Mouse (Mus musculus): Measurements from ENCODE around the gene 4930522H14Rik. TPM values are rescaled to one million over a fixed set of nuclear protein-coding genes. Genes with fewer than 3 reads are reported as not detected.

Gene 4930522H14Rik
- not detected in 2 replicates for polyA plus RNA-seq (2016; fragmentation: Nextera tagmentation; extraction: Ambion mirVana)

DNA sequence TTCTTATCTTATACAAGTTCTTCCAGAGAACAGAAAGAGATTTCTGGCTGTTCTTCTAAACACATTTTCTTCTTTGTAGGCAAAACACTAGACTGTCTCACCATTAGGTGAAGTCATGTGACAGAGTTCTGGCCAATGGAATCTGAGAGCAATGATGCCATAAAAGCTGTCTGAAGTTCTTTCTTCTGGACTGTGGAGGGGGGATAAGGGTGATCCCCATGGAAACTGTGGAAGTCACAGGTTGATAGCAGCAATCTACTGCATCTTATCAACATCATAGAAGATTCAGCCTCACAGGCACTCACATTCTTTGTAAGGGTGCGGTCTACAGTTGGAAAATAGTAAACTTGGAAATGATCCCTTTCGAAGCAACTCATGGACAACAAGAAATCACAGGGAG is at the start of gene 4930522H14Rik:
Gene 4930522H14Rik (minus strand): TSS at position 187 of the 400 bp plus-strand sequence.
- Histone ChIP-seq H3K27me3 (no peaks in the 10 kb centered on the region), H3K4me1 (0 out of 2 replicates have a peak, but pooled peaks cover 4% of the 10 kb centered on the region), H3K36me3 (no peaks in the 10 kb centered on the region), H3K27ac (replicated peaks) (no peak within 1 kb of the TSS), H3K4me3 (no peak within 1 kb of the TSS), H3K9ac (replicated peaks) (no peak within 1 kb of the TSS), H3K9me3 (no peaks in the 10 kb centered on the region), H3K4me2 (replicated peaks) (peak within 1 kb of the TSS; percentile 17; the same call in 1 of the 2 replicates)
- no peak for ATAC-seq (ENCODE audit: low FRiP score, low read depth)
- WGBS: 93% methylated on average over 2 of the region's 2 CpGs

DNA sequence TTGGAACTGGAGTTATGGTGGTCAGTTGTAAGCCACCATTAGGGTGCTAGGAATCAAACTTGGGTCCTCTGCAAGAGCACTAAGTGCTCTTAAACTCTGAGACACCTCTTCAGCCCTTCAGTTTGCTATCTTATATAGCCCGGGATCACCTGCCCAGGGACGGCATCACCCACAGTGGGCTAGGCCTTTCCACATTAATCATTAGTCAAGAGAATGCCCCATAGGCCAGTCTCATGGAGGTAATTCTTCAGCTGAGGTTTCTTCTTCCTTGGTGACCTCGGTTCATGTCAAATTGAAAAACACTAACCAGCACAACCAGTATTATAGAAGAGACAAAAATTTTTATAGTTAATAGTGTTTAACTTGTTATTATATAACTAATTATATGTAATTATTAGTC is 47.3 kb upstream of the 4930522H14Rik start:
- no peak overlapping the region for H3K27ac ChIP-seq (replicated peaks)
- no peak overlapping the region for H3K4me3 ChIP-seq
- no peaks in the 10 kb centered on the region for H3K9me3 ChIP-seq
- H3K27me3 ChIP-seq: no peaks in the 10 kb centered on the region
- no peaks in the 10 kb centered on the region for H3K36me3 ChIP-seq
- no peaks in the 10 kb centered on the region for H3K4me1 ChIP-seq
- WGBS: 94% methylated on average over 3 of the region's 3 CpGs
- H3K4me2 ChIP-seq (replicated peaks): no peak overlapping the region
- H3K9ac ChIP-seq (replicated peaks): no peak overlapping the region
- no peak for ATAC-seq (ENCODE audit: low FRiP score, low read depth)

DNA sequence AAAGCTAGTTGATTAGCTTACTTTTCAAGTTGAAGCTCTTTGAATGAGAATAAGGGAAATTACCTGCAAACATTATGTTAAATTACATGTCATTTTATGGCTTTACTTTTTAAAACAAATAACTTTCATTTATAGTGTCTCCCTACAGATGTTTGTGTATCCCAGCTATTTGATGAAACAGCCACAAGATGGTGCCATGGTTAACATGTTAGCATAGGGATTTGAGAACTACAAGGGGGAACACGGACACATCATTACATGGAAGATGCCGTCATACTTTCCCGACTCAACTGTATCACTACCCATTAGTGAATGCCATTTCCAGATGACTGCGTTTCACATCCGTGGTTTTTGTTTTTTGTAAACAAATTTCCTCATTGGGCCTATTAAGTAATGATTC is 45.8 kb upstream of the 4930522H14Rik start:
- Histone ChIP-seq H3K9ac (replicated peaks) (no peak overlapping the region), H3K27ac (replicated peaks) (no peak overlapping the region), H3K4me2 (replicated peaks) (no peak overlapping the region), H3K4me1 (no peaks in the 10 kb centered on the region), H3K9me3 (no peaks in the 10 kb centered on the region), H3K27me3 (no peaks in the 10 kb centered on the region), H3K4me3 (no peak overlapping the region), H3K36me3 (no peaks in the 10 kb centered on the region)
- WGBS: 77% methylated on average over 5 of the region's 5 CpGs
- no peak for ATAC-seq (ENCODE audit: low FRiP score, low read depth)

- no peaks in the 10 kb centered on the region for H3K4me1 ChIP-seq
- H3K27me3 ChIP-seq: no peaks in the 10 kb centered on the region
- H3K36me3 ChIP-seq: no peaks in the 10 kb centered on the region
- no peaks in the 10 kb centered on the region for H3K9me3 ChIP-seq
- 83% methylated on average over 9 of the region's 9 CpGs for WGBS
- no peak overlapping the region for H3K4me3 ChIP-seq
- H3K27ac ChIP-seq (replicated peaks): no peak overlapping the region
- H3K4me2 ChIP-seq (replicated peaks): no peak overlapping the region
- no peak for ATAC-seq (ENCODE audit: low FRiP score, low read depth)
- no peak overlapping the region for H3K9ac ChIP-seq (replicated peaks)
Observed at GRCm38 (mm10) chr4:109574845-109575244, 43.7 kb upstream of the 4930522H14Rik start.

GRCm38 (mm10) chr4:109574331-109574730 is 43.2 kb upstream of the 4930522H14Rik start:
- H3K27me3 ChIP-seq: no peaks in the 10 kb centered on the region

DNA sequence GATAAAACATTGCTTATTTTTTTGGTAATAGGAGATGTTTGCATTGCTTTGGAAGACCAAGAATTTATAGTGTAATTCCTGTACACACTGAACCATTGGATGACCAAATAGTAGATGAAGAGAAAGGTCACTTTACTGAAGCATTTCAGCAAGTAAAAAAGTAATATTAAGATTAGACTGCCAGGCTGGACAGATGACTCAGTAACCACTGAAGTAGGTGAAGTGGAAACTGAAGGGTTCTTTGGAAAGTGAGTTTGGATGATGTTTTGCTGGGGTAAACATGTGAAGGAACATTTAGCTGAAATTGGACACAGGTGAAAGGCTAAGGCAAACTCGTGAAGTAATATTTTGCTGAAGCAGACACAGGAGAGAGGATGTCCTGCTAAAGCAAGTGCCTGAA is 41.5 kb upstream of the 4930522H14Rik start:
- Histone ChIP-seq H3K9ac (replicated peaks) (no peak overlapping the region), H3K36me3 (no peaks in the 10 kb centered on the region), H3K27ac (replicated peaks) (no peak overlapping the region), H3K27me3 (no peaks in the 10 kb centered on the region), H3K4me2 (replicated peaks) (no peak overlapping the region), H3K4me1 (no peaks in the 10 kb centered on the region), H3K9me3 (no peaks in the 10 kb centered on the region), H3K4me3 (no peak overlapping the region)
- no peak for ATAC-seq (ENCODE audit: low FRiP score, low read depth)
- WGBS: 83% methylated on average over 1 of the region's 1 CpGs

More at GRCm38 (mm10) chr4:109574331-109574730, 43.2 kb upstream of the 4930522H14Rik start:
- Histone ChIP-seq H3K4me2 (replicated peaks) (no peak overlapping the region), H3K4me1 (no peaks in the 10 kb centered on the region), H3K9ac (replicated peaks) (no peak overlapping the region), H3K4me3 (no peak overlapping the region), H3K36me3 (no peaks in the 10 kb centered on the region), H3K27ac (replicated peaks) (no peak overlapping the region), H3K9me3 (no peaks in the 10 kb centered on the region)
- ATAC-seq (ENCODE audit: low FRiP score, low read depth): no peak
- 51% methylated on average over 8 of the region's 8 CpGs for WGBS

DNA sequence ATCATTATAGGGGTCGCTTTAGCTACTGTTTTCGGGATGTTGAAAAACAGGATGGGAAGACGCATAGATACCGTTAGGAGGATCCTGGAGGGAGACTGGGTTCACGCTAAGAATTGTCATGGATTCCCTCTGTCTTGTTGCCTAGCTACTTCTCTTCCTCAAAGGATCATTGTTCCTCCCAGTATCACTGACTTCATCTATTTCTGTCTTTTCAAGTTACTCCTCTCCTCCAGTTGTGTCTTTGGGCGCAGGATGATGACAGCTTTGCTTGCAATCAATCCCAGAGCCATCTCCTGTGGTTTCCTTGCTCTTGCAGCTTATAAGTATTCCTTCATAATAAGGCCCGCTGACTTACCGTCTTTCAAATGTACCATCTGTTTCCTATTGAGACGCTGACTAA is 38.3 kb upstream of the 4930522H14Rik start:
- H3K9me3 ChIP-seq: no peaks in the 10 kb centered on the region
- no peaks in the 10 kb centered on the region for H3K27me3 ChIP-seq
- no peak overlapping the region for H3K9ac ChIP-seq (replicated peaks)
- WGBS: 79% methylated on average over 9 of the region's 9 CpGs
- H3K36me3 ChIP-seq: no peaks in the 10 kb centered on the region
- no peaks in the 10 kb centered on the region for H3K4me1 ChIP-seq
- H3K27ac ChIP-seq (replicated peaks): no peak overlapping the region
- H3K4me3 ChIP-seq: no peak overlapping the region
- H3K4me2 ChIP-seq (replicated peaks): no peak overlapping the region
- ATAC-seq (ENCODE audit: low FRiP score, low read depth): no peak

- Histone ChIP-seq H3K4me2 (replicated peaks) (no peak overlapping the region), H3K9ac (replicated peaks) (no peak overlapping the region), H3K27me3 (no peaks in the 10 kb centered on the region), H3K4me1 (no peaks in the 10 kb centered on the region), H3K9me3 (no peaks in the 10 kb centered on the region), H3K27ac (replicated peaks) (no peak overlapping the region), H3K4me3 (no peak overlapping the region), H3K36me3 (no peaks in the 10 kb centered on the region)
- peak; percentile 66; the same call in 1 of the 2 replicates for ATAC-seq (ENCODE audit: low FRiP score, low read depth)
- WGBS: 73% methylated on average over 10 of the region's 10 CpGs
Observed at GRCm38 (mm10) chr4:109568959-109569358, 37.9 kb upstream of the 4930522H14Rik start.

DNA sequence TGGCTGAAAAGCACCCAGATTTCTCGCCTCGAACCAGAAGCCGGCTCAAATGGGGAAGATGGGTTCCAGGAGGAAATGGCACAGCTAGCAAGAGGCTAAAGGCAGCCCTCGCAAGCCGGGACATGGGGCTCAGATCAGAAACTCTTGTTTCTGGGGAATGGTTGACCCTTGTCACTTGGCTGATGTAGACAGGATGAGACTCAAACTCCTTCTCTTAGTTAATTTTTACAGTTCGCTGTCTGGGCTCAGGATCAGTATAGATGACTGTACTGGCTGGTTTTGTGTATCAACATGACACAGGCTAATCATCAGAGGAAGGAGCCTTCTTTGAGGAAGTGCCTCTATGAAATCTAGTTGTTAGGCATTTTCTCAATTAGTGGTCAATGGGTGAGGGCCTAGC is 33.6 kb upstream of the 4930522H14Rik start:
- no peaks in the 10 kb centered on the region for H3K9me3 ChIP-seq
- ATAC-seq (ENCODE audit: low FRiP score, low read depth): no peak
- no peaks in the 10 kb centered on the region for H3K36me3 ChIP-seq
- H3K27me3 ChIP-seq: no peaks in the 10 kb centered on the region
- no peak overlapping the region for H3K4me2 ChIP-seq (replicated peaks)
- H3K9ac ChIP-seq (replicated peaks): no peak overlapping the region
- 87% methylated on average over 6 of the region's 6 CpGs for WGBS
- H3K27ac ChIP-seq (replicated peaks): no peak overlapping the region
- H3K4me3 ChIP-seq: no peak overlapping the region
- no peaks in the 10 kb centered on the region for H3K4me1 ChIP-seq

DNA sequence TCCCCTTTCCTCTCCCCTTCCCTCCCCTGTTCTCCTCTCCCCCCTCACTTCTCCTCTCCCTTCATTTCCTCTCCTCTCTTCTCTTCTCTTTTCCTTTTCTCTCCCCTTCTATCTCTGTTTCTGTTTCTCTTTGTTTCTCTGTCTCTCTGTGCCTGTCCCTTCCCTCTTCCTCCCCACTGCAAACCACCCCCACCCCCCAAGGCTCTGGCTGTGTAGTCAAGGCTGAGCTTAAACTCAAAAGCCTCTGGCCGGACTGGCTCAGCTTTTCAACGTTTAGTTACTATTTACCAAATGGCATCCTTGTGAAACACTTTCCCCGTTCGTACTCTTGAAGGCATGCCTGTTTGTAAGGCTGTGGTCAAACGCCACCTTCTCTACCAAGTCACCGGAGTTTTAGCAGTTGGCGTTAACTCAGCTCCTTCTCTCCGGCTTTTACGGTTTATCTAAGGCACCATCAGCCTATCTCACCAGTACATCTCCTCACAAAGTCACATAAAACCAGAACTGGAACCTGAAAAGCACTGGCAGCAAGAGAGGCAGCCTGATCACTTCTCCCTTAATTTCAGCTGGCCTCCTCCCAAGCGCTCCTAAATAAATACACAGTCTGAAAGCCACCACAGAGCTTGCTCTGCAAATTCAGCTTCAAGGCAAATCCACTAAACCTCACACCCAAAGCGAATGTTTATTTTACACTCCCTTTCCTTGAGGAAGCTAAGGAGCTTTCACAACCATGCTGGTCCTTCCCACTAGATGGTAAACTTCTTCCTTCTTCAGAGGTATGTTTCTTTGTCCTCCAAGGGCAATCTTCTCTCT is 19.4 kb upstream of the 4930522H14Rik start:
- ATAC-seq (ENCODE audit: low FRiP score, low read depth): no peak
- H3K27ac ChIP-seq (replicated peaks): no peak overlapping the region
- H3K36me3 ChIP-seq: no peaks in the 10 kb centered on the region
- no peaks in the 10 kb centered on the region for H3K9me3 ChIP-seq
- H3K4me2 ChIP-seq (replicated peaks): no peak overlapping the region
- H3K9ac ChIP-seq (replicated peaks): no peak overlapping the region
- H3K27me3 ChIP-seq: no peaks in the 10 kb centered on the region
- no peaks in the 10 kb centered on the region for H3K4me1 ChIP-seq
- H3K4me3 ChIP-seq: no peak overlapping the region
- 54% methylated on average over 11 of the region's 11 CpGs for WGBS

DNA sequence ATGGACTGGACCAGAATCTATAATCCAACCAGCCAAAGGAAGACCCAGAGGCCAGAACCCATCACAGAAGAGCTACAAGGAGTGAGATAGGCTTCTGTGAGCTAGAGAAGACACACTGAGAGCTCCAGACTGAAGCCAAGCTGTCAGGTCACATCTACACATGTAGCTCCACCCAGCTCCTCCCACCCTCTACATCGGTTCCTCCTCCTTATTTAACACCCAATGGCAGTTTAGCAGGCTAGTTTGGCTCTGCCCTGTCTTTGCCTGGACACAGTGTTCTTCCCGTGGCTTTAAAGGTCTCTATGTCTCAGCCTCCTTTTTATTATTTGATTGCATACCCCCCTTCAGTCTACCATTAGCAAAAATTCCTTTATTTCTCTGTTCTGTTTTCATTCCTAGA is 16.2 kb upstream of the 4930522H14Rik start:
- ATAC-seq (ENCODE audit: low FRiP score, low read depth): no peak
- Histone ChIP-seq H3K9ac (replicated peaks) (no peak overlapping the region), H3K9me3 (no peaks in the 10 kb centered on the region), H3K27ac (replicated peaks) (no peak overlapping the region), H3K36me3 (no peaks in the 10 kb centered on the region), H3K4me3 (no peak overlapping the region), H3K4me2 (replicated peaks) (no peak overlapping the region), H3K27me3 (no peaks in the 10 kb centered on the region), H3K4me1 (no peaks in the 10 kb centered on the region)
- 50% methylated on average over 2 of the region's 2 CpGs for WGBS

DNA sequence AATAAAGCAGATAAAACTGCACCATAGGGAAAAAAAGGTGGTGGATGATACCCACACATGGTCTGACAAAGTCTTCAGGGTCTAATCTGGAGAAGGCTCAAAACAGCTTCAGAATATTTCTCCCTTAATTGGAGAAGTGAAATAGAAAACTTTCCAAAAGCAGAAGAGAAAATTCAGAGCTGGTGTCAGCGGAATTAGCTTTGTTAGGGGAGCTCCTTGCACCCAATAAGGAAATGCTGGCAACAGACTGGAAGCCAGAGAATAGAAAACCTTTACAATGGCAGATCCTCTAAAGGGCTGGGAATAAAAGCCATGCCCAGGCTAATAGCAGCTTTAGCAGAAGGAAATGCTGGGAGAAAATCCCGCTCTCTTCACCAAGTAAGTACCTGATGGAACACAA is 15.4 kb upstream of the 4930522H14Rik start:
- WGBS: 79% methylated on average over 2 of the region's 2 CpGs
- H3K4me2 ChIP-seq (replicated peaks): no peak overlapping the region
- H3K27me3 ChIP-seq: no peaks in the 10 kb centered on the region
- no peak for ATAC-seq (ENCODE audit: low FRiP score, low read depth)
- H3K27ac ChIP-seq (replicated peaks): no peak overlapping the region
- no peak overlapping the region for H3K9ac ChIP-seq (replicated peaks)
- no peaks in the 10 kb centered on the region for H3K36me3 ChIP-seq
- no peak overlapping the region for H3K4me3 ChIP-seq
- H3K4me1 ChIP-seq: no peaks in the 10 kb centered on the region
- no peaks in the 10 kb centered on the region for H3K9me3 ChIP-seq

Data from midbrain, embryonic 12.5 days (tissue).